Mouse (Mus musculus) cerebral cortex, adult 2 months (tissue): Measurements from ENCODE around the gene Mast1.

Experiments used
- WGBS: fragments of 180-500 bp; shearing (Covaris S2); methylation state at CpG from one replicate; pipeline ENCODE4 v1.1.7; 2018; 5-methylcytosine and 5-hydroxymethylcytosine counted together

Mast1 gene

GRCm38 (mm10) chr8:84944478-84945160 is 7.5 kb upstream of the Mast1 start:
- 2% methylated on average over 26 of the region's 26 CpGs for WGBS

- 39% methylated on average over 4 of the region's 4 CpGs for WGBS
Observed at GRCm38 (mm10) chr8:84943699-84944098, 6.5 kb upstream of the Mast1 start.

DNA sequence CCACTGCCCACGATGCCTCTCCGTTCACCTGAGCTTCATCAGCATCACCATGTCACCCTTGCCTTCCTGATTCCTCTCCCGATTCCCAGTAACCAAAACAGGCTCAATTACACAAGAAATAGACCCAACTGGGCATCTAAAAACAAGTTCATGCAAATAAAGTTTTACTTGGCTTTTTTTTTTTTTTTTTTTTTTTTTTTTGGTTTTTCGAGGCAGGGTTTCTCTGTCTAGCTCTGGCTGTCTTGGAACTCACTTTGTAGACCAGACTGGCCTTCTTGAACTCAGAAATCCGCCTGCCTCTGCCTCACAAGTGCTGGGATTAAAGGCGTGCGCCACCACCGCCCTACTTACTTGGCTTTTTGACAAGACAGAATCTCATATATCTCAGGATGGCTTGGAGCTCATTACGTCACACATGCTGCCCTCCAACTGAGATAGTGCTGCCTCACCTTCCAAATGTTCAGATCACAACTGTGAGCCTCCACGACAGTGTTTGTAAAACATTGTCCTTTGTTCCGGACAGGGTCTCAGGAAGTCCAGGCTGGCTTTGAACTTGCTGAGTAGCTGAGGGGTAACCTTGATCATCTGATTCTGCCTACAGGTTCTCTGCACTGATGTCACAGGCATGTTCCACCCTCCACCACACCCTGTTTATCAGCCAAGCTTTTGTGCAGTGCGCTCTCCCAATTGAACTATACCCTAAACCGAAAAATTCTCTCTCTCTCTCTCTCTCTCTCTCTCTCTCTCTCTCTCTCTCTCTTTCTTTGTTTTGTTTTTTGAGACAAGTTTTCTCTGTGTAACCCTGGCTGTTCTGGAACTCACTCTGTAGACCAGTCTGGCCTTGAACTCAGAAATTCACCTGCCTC is 694 bp upstream of the Mast1 start:
- 47% methylated on average over 13 of the region's 13 CpGs for WGBS

DNA sequence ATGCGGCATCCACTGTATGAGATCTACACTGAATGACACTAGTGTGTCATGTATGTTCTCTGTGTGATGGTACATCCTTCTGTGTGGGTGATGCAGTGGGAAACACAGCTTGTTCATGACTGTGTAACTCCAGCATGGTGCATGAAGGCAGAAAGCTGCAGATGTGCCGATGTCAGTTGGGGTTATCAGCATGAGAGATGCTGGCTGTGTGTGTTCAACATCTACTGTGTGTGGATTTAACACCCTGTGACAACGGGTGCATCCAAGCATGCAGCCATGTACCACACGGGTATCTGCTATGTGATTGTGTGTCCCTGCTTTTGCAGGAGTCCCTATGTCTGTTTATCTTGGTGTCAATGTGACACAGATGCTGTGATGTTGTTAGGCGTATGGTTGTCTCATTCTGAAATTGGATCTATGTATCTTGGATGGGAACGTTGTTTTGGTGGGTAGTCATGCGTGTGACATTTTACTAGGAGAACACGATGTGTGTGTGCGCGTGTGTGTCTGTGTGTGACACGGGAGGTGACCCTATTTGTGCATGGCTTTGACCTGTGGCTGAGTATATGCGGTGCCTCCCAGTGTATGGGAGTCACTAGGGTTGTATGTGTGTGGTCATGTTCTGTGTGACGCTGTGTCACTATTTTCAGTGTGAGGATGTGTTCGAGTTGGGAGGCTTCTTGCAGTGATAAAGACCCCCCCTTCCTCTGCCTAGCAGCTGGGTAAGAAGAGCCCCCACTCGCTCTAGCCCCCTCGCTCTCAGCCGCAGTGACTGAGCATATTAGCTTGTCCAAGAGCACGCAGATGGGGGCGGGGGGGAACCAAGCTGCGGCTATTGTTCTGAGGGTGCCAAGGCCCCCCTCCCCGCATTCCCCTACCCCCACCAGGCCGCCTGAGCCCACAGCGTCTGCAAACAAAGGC is 858 bp downstream of the Mast1 start:
- 9% methylated on average over 23 of the region's 23 CpGs for WGBS

DNA sequence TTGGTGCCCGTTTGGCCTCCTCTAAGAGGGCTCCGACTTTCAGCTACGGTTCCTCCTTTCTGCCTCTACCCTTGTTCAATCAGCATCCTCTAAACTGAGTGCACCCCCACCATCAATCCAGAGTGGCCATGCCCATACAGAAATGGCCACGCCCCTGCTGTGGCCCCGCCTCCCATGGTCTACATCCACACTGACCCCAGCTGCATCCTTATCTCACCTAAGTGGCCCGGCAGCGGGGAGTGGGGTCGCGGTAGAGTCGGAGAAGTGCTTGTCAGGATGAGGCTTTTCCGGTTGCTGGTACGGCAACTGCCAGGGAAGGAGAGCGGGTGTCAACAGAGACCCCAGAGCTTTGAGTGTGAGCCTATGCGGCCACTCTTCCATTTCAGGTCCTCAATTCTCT is 1.7 kb downstream of the Mast1 start:
- WGBS, result 11% methylated on average over 14 of the region's 14 CpGs

GRCm38 (mm10) chr8:84934860-84935259 is 2.3 kb downstream of the Mast1 start:
- 5% methylated on average over 15 of the region's 15 CpGs for WGBS

- WGBS, result 49% methylated on average over 16 of the region's 16 CpGs
Observed at GRCm38 (mm10) chr8:84933767-84934559, 3.2 kb downstream of the Mast1 start.

GRCm38 (mm10) chr8:84930582-84930981 is 6.6 kb downstream of the Mast1 start:
- 85% methylated on average over 13 of the region's 13 CpGs for WGBS

DNA sequence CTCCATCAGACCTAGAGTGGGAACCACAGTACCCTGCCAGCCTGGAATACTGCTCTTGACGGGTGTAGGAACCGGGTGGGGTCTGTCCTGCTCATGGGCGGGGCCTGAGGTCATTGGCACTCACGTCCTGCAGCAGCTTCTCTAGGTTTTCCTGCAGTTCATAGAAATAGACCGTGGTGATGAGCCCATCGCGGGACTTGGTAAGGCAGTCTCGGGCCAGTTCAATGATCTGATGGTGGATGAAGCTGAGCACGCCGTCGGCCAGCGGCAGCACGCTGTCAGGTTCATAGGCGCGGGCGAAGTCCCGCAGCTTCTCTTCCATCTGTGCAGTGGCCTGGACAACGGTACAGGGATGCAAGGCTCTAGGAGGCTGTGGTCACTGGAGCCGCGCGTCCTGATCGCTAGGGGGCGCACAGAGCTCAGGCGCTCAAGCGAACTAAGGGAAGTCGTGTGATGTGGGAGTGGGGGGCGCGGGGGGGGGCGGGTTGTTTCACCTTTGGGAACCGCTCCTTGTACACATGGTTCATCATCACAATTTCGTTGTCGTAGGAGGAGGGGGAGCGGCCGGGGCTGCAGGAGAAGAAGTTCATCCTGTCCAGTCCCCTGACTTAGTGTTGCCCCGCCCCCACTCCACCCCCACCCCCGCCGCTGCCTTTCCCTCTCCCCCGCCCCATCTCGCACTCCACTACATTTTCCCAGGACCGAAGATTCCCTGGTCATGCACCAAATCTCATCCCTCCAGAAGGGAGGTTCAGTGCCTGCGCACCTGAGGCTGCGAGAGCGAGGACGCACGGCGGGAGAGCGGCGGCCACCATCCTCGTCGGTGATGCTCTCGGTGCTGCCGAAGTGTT is 8.5 kb downstream of the Mast1 start:
- WGBS, result 11% methylated on average over 52 of the region's 52 CpGs

DNA sequence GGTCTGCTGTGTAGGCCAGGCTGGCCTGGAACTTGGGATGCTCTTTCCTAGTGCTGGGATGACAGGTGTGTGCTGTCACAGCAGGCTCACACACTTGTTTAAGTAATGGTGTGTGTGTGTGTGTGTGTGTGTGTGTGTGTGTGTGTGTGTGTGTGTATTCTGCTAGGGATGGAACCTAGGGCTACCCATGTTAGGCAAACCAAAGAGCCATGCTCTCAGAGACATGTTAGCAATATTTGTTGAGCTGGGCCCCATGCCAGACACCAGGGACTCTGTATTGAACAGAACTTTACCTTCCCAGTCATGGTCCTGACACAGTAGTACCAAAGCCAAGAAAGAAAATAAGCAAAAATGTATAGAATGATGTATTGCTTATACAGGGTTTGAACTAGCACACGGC is 9.6 kb downstream of the Mast1 start:
- 88% methylated on average over 1 of the region's 1 CpGs for WGBS

GRCm38 (mm10) chr8:84925557-84925956 is 11.6 kb downstream of the Mast1 start:
- WGBS, result 63% methylated on average over 7 of the region's 7 CpGs

- 61% methylated on average over 2 of the region's 2 CpGs for WGBS
Observed at GRCm38 (mm10) chr8:84921596-84921995, 15.6 kb downstream of the Mast1 start.

DNA sequence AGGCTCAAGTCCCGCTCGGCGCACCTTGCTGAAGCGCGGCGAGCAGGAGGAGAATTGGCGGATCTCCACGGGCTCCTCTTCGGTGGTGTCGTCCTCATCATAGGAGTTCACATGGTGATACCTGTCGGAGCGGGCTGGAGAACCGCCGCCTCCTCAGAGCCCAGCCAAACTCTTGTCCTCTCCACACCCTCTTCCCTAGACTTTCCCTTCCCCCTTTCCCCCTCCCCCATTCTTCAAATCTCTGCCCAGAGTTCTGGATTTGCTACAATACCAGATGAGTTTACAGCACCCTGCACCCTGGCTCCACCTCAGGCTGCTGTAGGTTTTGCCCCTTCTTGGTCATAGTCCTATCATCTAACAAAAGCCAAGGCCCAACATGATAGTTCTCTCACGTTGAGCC is 18.5 kb downstream of the Mast1 start:
- WGBS, result 87% methylated on average over 15 of the region's 15 CpGs

DNA sequence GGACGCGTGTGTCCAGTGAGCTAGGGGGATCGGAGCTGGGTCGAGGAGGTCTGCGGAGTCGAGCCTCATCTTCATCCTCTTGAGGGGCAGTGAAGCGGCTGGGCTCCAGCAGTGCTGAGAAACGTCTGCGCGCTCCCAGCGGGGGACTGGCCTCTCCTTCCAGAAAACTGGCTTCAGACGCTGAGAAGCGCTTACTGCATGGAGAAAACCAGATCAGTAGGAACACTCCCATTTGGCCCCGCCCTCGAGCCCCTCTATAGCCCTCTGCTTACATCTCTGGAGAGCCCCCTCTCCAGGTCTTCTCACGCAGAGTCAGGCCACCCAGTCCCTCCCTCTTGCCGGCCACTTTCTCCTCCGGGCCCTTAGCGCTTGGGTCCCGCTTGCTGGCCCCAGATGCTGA is 19.4 kb downstream of the Mast1 start:
- 41% methylated on average over 20 of the region's 20 CpGs for WGBS

GRCm38 (mm10) chr8:84915269-84915668 is 21.9 kb downstream of the Mast1 start:
- WGBS, result 87% methylated on average over 8 of the region's 8 CpGs

DNA sequence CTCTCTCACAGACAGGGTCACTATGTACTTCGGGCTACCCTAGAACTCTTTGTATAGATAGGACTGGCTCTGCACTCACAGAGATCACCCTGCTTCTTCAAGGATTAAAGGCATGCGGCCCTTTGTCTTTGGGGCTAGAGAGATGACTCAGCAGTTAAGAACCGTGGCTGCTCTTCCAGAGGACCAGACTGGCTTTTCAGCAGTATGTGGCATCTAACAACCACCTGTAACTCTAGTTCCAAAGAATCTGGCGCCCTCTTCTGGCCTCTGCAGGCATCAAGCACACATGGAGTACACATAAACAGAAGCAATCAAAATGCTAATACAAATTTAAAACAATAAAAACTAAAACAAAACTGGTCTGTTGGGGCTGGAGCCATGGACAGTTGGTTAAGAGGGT is 23.2 kb downstream of the Mast1 start:
- WGBS, result 41% methylated on average over 4 of the region's 4 CpGs

DNA sequence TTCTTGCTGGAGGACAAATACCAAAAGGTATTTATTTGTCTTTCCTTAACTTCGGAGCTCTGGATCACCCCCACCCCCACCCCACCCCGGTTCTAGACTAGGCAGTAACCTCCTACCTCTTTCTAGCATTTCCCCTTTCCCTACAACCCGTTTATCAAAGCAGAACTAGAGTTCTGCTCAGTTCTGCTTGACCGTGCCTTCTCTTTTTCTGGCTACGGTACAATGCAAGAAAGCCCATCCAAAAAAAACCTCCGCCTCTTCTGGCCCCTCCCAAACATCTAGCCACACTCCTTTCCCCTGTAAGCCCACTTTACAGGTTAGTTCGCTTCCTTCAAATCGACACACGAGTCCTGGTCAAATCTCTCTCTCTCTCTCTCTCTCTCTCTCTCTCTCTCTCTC is 23.7 kb downstream of the Mast1 start:
- WGBS, result 29% methylated on average over 9 of the region's 9 CpGs

DNA sequence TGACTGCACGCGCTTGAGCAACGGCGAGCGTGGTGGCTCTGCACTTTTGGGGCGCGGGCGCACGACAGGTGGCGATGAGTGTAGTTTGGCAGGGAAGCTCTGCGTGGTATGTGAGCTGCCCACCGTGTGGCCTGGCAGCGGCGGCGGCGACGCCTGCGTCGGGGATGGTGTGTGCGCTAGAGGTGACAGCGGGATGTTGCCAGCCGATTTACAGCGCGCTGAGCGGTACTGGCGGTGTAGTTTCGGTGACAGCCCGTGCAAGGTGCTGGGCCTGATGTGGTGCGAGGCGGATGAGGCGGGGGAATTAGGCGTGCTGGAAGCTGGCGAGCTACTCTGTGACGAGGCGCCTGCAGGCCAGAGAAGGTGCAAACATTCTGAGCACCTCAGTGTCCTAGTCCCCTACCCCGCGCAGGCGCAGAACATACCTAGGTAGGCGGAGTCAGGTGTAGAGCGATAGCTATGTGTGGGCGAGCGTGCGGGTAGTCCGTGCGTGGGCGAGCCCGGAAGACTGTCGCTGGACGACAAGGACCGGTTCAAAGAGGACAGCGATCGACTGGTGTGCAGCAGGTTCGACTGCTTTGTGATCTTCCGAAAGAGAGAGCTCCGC is 24.2 kb downstream of the Mast1 start:
- WGBS, result 15% methylated on average over 55 of the region's 55 CpGs

DNA sequence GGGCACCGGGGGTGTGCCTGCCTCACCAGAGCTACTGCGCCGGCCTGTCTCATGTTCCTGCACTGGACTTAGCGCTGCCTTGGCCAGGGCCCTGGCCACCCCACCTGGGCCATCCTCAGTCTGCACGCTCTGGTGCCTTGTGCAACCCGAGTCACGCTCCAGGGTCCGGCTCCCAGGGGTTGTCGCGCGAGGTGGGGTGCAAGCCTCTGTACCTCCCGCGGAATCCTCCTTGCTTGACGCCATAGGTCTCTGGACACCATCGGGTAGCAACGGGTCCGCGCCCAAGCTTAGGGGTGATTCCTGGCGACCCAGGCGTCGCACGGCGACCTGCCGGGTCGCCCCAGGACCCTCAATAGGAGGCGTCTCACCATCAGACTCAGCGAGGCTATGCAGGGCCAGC is 24.8 kb downstream of the Mast1 start:
- WGBS, result 50% methylated on average over 27 of the region's 27 CpGs

- 86% methylated on average over 9 of the region's 9 CpGs for WGBS
Observed at GRCm38 (mm10) chr8:84911854-84912253, 25.3 kb downstream of the Mast1 start.
